Mouse (Mus musculus): ENCODE data around the gene Pnpla7. TPM values are rescaled to one million over a fixed set of nuclear protein-coding genes. Genes with fewer than 3 reads are reported as not detected.

Gene Pnpla7
- polyA plus RNA-seq, 1 experiment: 17.2 TPM

- DNase-seq (ENCODE audit: low spot score): no peak
These were observed 93.7 kb downstream of the Pnpla7 start for GRCm38 (mm10) chr2:25069537-25069936.

- DNase-seq (ENCODE audit: low spot score): no peak
These were observed 96.6 kb downstream of the Pnpla7 start for GRCm38 (mm10) chr2:25072398-25072797.

GRCm38 (mm10) chr2:25075506-25075905, 99.7 kb downstream of the Pnpla7 start:
- DNase-seq (ENCODE audit: low spot score): no peak

- DNase-seq (ENCODE audit: low spot score): no peak
These were observed 103.1 kb downstream of the Pnpla7 start for GRCm38 (mm10) chr2:25078967-25079366.

GRCm38 (mm10) chr2:25080076-25080475, 104.2 kb downstream of the Pnpla7 start, which contains the start of gene Entpd8:
Gene Entpd8 (plus strand): TSS chr2:25080304.
- no peak for DNase-seq (ENCODE audit: low spot score)

GRCm38 (mm10) chr2:25083697-25084096, 107.9 kb downstream of the Pnpla7 start:
- DNase-seq (ENCODE audit: low spot score): no peak

GRCm38 (mm10) chr2:25085571-25085970, 109.7 kb downstream of the Pnpla7 start:
- no peak for DNase-seq (ENCODE audit: low spot score)

- DNase-seq (ENCODE audit: low spot score): no peak
These were observed 112.0 kb downstream of the Pnpla7 start for GRCm38 (mm10) chr2:25087842-25088241.

- no peak for DNase-seq (ENCODE audit: low spot score)
These were observed 112.8 kb downstream of the Pnpla7 start for GRCm38 (mm10) chr2:25088636-25089035.

GRCm38 (mm10) chr2:25094785-25095108, 118.9 kb downstream of the Pnpla7 start:
- DNase-seq (ENCODE audit: low spot score): no peak

- no peak for DNase-seq (ENCODE audit: low spot score)
These were observed 119.4 kb downstream of the Pnpla7 start, which contains the start of gene Noxa1 for GRCm38 (mm10) chr2:25095109-25095850. Gene Noxa1 (minus strand): TSS chr2:25095149.

- DNase-seq (ENCODE audit: low spot score): no peak
These were observed 122.3 kb downstream of the Pnpla7 start for GRCm38 (mm10) chr2:25098005-25098615.

GRCm38 (mm10) chr2:25098956-25099355, 123.1 kb downstream of the Pnpla7 start:
- no peak for DNase-seq (ENCODE audit: low spot score)

- DNase-seq (ENCODE audit: low spot score): no peak
These were observed 123.9 kb downstream of the Pnpla7 start for GRCm38 (mm10) chr2:25099703-25100102.

Other genes with a start within 250 kb of the Pnpla7 start
- gene Cacna1b, start 212.9 kb upstream of the Pnpla7 start, polyA plus RNA-seq (2012; rRNA removed): 1.4 and 1.6 TPM in 2 replicates
- gene Ehmt1, start 56.4 kb upstream of the Pnpla7 start, polyA plus RNA-seq (2012; rRNA removed): 47.7 and 52.6 TPM in 2 replicates
- 89.6 and 140 TPM in 2 replicates for gene Arrdc1, start 40.8 kb upstream of the Pnpla7 start, polyA plus RNA-seq (2012; rRNA removed)
- gene Zmynd19, start 26.2 kb upstream of the Pnpla7 start, polyA plus RNA-seq (2012; rRNA removed): 9.4 and 11.7 TPM in 2 replicates
- 20.3 and 22.1 TPM in 2 replicates for gene Dph7, start 13.6 kb upstream of the Pnpla7 start, polyA plus RNA-seq (2012; rRNA removed)
- 61.3 and 66.0 TPM in 2 replicates for gene Mrpl41, start 935 bp upstream of the Pnpla7 start, polyA plus RNA-seq (2012; rRNA removed)
- 87.4 and 114 TPM in 2 replicates for gene Nsmf, start 78.3 kb downstream of the Pnpla7 start, polyA plus RNA-seq (2012; rRNA removed)
- 0.03 and 0.07 TPM in 2 replicates for gene Entpd8, start 104.3 kb downstream of the Pnpla7 start, polyA plus RNA-seq (2012; rRNA removed)
- 0.13 and 0.18 TPM in 2 replicates for gene Noxa1, start 119.1 kb downstream of the Pnpla7 start, polyA plus RNA-seq (2012; rRNA removed)
- gene Nrarp, start 204.7 kb downstream of the Pnpla7 start, polyA plus RNA-seq (2012; rRNA removed): 50.1 and 60.0 TPM in 2 replicates
- 22.6 and 25.3 TPM in 2 replicates for gene Tor4a, start 220.9 kb downstream of the Pnpla7 start, polyA plus RNA-seq (2012; rRNA removed)
- 55.4 and 60.6 TPM in 2 replicates for gene Nelfb, start 235.5 kb downstream of the Pnpla7 start, polyA plus RNA-seq (2012; rRNA removed)
- not detected in 2 replicates for gene Stpg3, start 238.6 kb downstream of the Pnpla7 start, polyA plus RNA-seq (2012; rRNA removed)
- gene Fam166a, start 242.7 kb downstream of the Pnpla7 start, polyA plus RNA-seq (2012; rRNA removed): 0.08 and 0.10 TPM in 2 replicates
- 510 and 610 TPM in 2 replicates for gene Tubb4b, start 248.7 kb downstream of the Pnpla7 start, polyA plus RNA-seq (2012; rRNA removed)

Data from urinary bladder, adult 2 months (tissue).